Mouse (Mus musculus) lung, postnatal 0 days (tissue): ENCODE data around the gene Clrn2. TPM values are rescaled to one million over a fixed set of nuclear protein-coding genes. Genes with fewer than 3 reads are reported as not detected.
A peak's percentile ranks its signal among the peaks of the same experiment; 100 is the strongest.

Source experiments
- ATAC-seq: fragments of 200-750 bp; cut with Nextera tagmentation; 2 replicates; pipeline ENCODE4 v1.8.0; 2017; ENCODE audit warnings: moderate library complexity
- DNase-seq: peaks from one replicate; pipeline ENCODE4 v3.0.0-alpha.2; 2016; ENCODE audit warnings: low spot score
- H3K27ac ChIP-seq: fragments of 300-500 bp; sonication (generic); 2 replicates; pipeline ENCODE4 v1.5.1; 2014; ENCODE audit warnings: antibody characterized with exemption, mild to moderate bottlenecking, low read length, mixed read lengths
- H3K27me3 ChIP-seq: fragments of 300-500 bp; sonication (generic); replicated peaks from 2 replicates; pipeline ENCODE4 v1.6.1; 2014; ENCODE audit warnings: low read length, mixed read lengths; ENCODE audit not compliant: insufficient read depth
- H3K36me3 ChIP-seq: fragments of 300-500 bp; sonication (generic); 2 replicates; pipeline ENCODE4 v1.6.1; 2014; ENCODE audit warnings: low read length, mixed read lengths; ENCODE audit not compliant: insufficient read depth
- H3K4me1 ChIP-seq: fragments of 300-500 bp; sonication (generic); 2 replicates; pipeline ENCODE4 v1.6.1; 2014; ENCODE audit warnings: antibody characterized with exemption, low read depth, low read length, mixed read lengths; ENCODE audit not compliant: insufficient read depth
- H3K4me2 ChIP-seq: fragments of 300-500 bp; sonication (generic); replicated peaks from 2 replicates; pipeline ENCODE4 v1.6.1; 2014; ENCODE audit warnings: low read depth, mild to moderate bottlenecking, low read length, moderate library complexity, mixed read lengths
- H3K4me3 ChIP-seq: fragments of 300-500 bp; sonication (generic); 2 replicates; pipeline ENCODE4 v1.5.1; 2014; ENCODE audit warnings: low read depth, low read length
- H3K9ac ChIP-seq: fragments of 300-500 bp; sonication (generic); replicated peaks from 2 replicates; pipeline ENCODE4 v1.6.1; 2014; ENCODE audit warnings: low read depth, mild to moderate bottlenecking
- H3K9me3 ChIP-seq: fragments of 300-500 bp; sonication (generic); 2 replicates; pipeline ENCODE4 v1.6.1; 2016; ENCODE audit warnings: low read length, mixed read lengths
- CTCF ChIP-seq: IDR thresholded peaks from 2 replicates; pipeline ENCODE4 v1.5.1; 2016; ENCODE audit warnings: antibody characterized with exemption, mild to moderate bottlenecking
- EP300 ChIP-seq: IDR thresholded peaks from 2 replicates; pipeline ENCODE4 v1.6.1; 2016; ENCODE audit warnings: antibody characterized with exemption, mild to moderate bottlenecking, control low read depth
- WGBS: fragments of 180-500 bp; shearing (Covaris S2); extraction: QIAGEN DNeasy Blood & Tissue Kit; methylation state at CpG from one replicate; pipeline ENCODE4 v1.1.7; 2014; 5-methylcytosine and 5-hydroxymethylcytosine counted together
- polyA plus RNA-seq: library from polyadenylated mRNA; unstranded; fragments of >200 nt; fragmentation: Nextera tagmentation; extraction: Ambion mirVana; gene quantifications from 2 replicates; pipeline ENCODE4 v1.2.1, GENCODE M21; 2015

Clrn2 gene
- polyA plus RNA-seq, 1 experiment from 2014 or later, result not detected

- peak within 1 kb of the TSS; percentile 97 for H3K4me2 ChIP-seq
- peak within 1 kb of the TSS; percentile 58 for H3K4me3 ChIP-seq
- H3K27me3 ChIP-seq, result no peaks in the 10 kb centered on the region
- H3K36me3 ChIP-seq, result no peaks in the 10 kb centered on the region
- DNase-seq (peak; percentile 100), ATAC-seq (peak; percentile 99)
- peak within 1 kb of the TSS; percentile 77 for H3K27ac ChIP-seq
- no peaks in the 10 kb centered on the region for H3K9me3 ChIP-seq
- H3K4me1 ChIP-seq, result peaks cover 10% of the 10 kb centered on the region; the same call in 1 of the 2 replicates
- under 1% methylated on average over 70 of the region's 70 CpGs for WGBS
- peak within 1 kb of the TSS; percentile 39 for H3K9ac ChIP-seq
- peak; percentile 32; the same call in 1 of the 2 replicates for TF ChIP-seq CTCF
- 0 out of 2 replicates have a peak, but pooled peaks have one; percentile 2 for TF ChIP-seq EP300
Observed at GRCm38 (mm10) chr5:45449831-45450716, 3.5 kb upstream of the Clrn2 start, which contains the start of gene Qdpr. TSS of gene Qdpr (minus strand) at chr5:45450236.

GRCm38 (mm10) chr5:45454456-45454855 lies 905 bp downstream of the Clrn2 start:
- H3K27me3 ChIP-seq, result no peaks in the 10 kb centered on the region
- no peak overlapping the region for H3K9ac ChIP-seq
- H3K4me1 ChIP-seq, result peaks cover 3% of the 10 kb centered on the region; the same call in 1 of the 2 replicates
- WGBS, result 30% methylated on average over 9 of the region's 9 CpGs
- TF ChIP-seq CTCF (no peak), EP300 (no peak)
- H3K9me3 ChIP-seq, result no peaks in the 10 kb centered on the region
- no peaks in the 10 kb centered on the region for H3K36me3 ChIP-seq
- no peak overlapping the region for H3K4me2 ChIP-seq
- DNase-seq, result no peak
- no peak overlapping the region for H3K4me3 ChIP-seq
- H3K27ac ChIP-seq, result no peak overlapping the region
- no peak for ATAC-seq

- Histone ChIP-seq H3K4me1 (no peaks in the 10 kb centered on the region), H3K36me3 (no peaks in the 10 kb centered on the region), H3K4me3 (no peak overlapping the region), H3K9me3 (no peaks in the 10 kb centered on the region), H3K27me3 (no peaks in the 10 kb centered on the region), H3K4me2 (0 out of 2 replicates have a peak overlapping the region, but pooled peaks have one; percentile 27), H3K27ac (0 out of 2 replicates have a peak overlapping the region, but pooled peaks have one; percentile 26), H3K9ac (no peak overlapping the region)
- DNase-seq (peak; percentile 82), ATAC-seq (peak; percentile 88)
- TF ChIP-seq CTCF, result no peak
- TF ChIP-seq EP300, result peak; percentile 58
- 14% methylated on average over 7 of the region's 7 CpGs for WGBS
Observed at GRCm38 (mm10) chr5:45472880-45473450, 19.4 kb downstream of the Clrn2 start.

- Histone ChIP-seq H3K4me2 (no peak overlapping the region), H3K36me3 (no peaks in the 10 kb centered on the region), H3K4me3 (no peak overlapping the region), H3K9ac (no peak overlapping the region), H3K27me3 (no peaks in the 10 kb centered on the region), H3K27ac (0 out of 2 replicates have a peak overlapping the region, but pooled peaks have one; percentile 26), H3K9me3 (no peaks in the 10 kb centered on the region), H3K4me1 (no peaks in the 10 kb centered on the region)
- ATAC-seq (no peak), DNase-seq (no peak)
- TF ChIP-seq EP300 (no peak), CTCF (no peak)
- 74% methylated on average over 1 of the region's 1 CpGs for WGBS
Observed at GRCm38 (mm10) chr5:45473521-45473920, 20.0 kb downstream of the Clrn2 start.

- ATAC-seq, result peak; percentile 24; the same call in 1 of the 2 replicates
- Histone ChIP-seq H3K27ac (no peak overlapping the region), H3K27me3 (no peaks in the 10 kb centered on the region), H3K36me3 (no peaks in the 10 kb centered on the region), H3K4me1 (no peaks in the 10 kb centered on the region), H3K4me3 (no peak overlapping the region), H3K9ac (no peak overlapping the region), H3K4me2 (no peak overlapping the region), H3K9me3 (no peaks in the 10 kb centered on the region)
- 29% methylated on average over 6 of the region's 6 CpGs for WGBS
- TF ChIP-seq EP300, result no peak
- TF ChIP-seq CTCF, result peak; percentile 86
- peak; percentile 87 for DNase-seq
Observed at GRCm38 (mm10) chr5:45474215-45474614, 20.7 kb downstream of the Clrn2 start.

GRCm38 (mm10) chr5:45474758-45475157 lies 21.2 kb downstream of the Clrn2 start:
- 63% methylated on average over 3 of the region's 4 CpGs for WGBS
- Histone ChIP-seq H3K4me1 (no peaks in the 10 kb centered on the region), H3K36me3 (no peaks in the 10 kb centered on the region), H3K9me3 (no peaks in the 10 kb centered on the region), H3K27me3 (no peaks in the 10 kb centered on the region), H3K4me2 (no peak overlapping the region), H3K9ac (no peak overlapping the region), H3K4me3 (no peak overlapping the region), H3K27ac (no peak overlapping the region)
- no peak for ATAC-seq
- TF ChIP-seq EP300, result no peak
- TF ChIP-seq CTCF, result no peak
- DNase-seq, result no peak
